Comparison of ENCODE assay signal across 20 mouse cellular contexts in genomic region chr14:71893361-71893760, GRCm38 (mm10).
A peak's percentile ranks its signal among the peaks of the same experiment; 100 is the strongest.
DNase-seq lines count a peak whose midpoint lies in the region; ATAC-seq and TF ChIP-seq lines count a peak whose summit lies in the region.
"Had no signal": no experiment of that assay in that cellular context is flagged by ENCODE, and none has a peak within 500 bp of the region (broad histone marks: within the 10 kb centered on the region; RNA-seq: fewer than 3 reads in every experiment).

No protein-coding gene starts in this region.

- H3K4me3 ChIP-seq in limb, embryonic 14.5 days (replicated peaks; ENCODE audit: low read length) = no peak overlapping the region
- no peak overlapping the region for H3K4me3 ChIP-seq in limb, embryonic 10.5 days
- no peak overlapping the region for H3K4me3 ChIP-seq in forebrain, embryonic 12.5 days (replicated peaks)
- H3K4me3 ChIP-seq: embryonic facial prominence, embryonic 15.5 days; heart, embryonic 12.5 days; limb, embryonic 13.5 days; liver, embryonic 15.5 days; midbrain, embryonic 10.5 days; neural tube, embryonic 13.5 days had no signal

- no peak for TF ChIP-seq POLR2A in limb, embryonic 14.5 days (IDR thresholded peaks at IDR 0.05; ENCODE audit: borderline replicate concordance, extremely low read depth, insufficient read depth, insufficient read length)

- DNase-seq in limb, embryonic 14.5 days (ENCODE audit: low spot score) = peak; percentile 87
- DNase-seq in limb, embryonic 10.5 days (ENCODE audit: low spot score) = no peak
- peak; percentile 50 for DNase-seq in NIH3T3 (ENCODE audit: low read depth)
- DNase-seq in embryo, embryonic 11 days = peak; percentile 72
- DNase-seq in retina, postnatal 1 day = peak; percentile 11
- no peak for DNase-seq in spleen, adult 12 weeks (ENCODE audit: low spot score)
- no peak for DNase-seq in spleen, postnatal 10 days (ENCODE audit: low spot score in 2 of 2)
- DNase-seq: cerebellum, postnatal 14 days; kidney, adult 11 months; kidney, postnatal 14 days; lung, postnatal 36 days; thymus, postnatal 36 days had no signal

- 67% methylated on average over 1 of the region's 1 CpGs for WGBS in limb, embryonic 14.5 days
- whole genome bisulfite sequencing in limb, embryonic 10.5 days = 86% methylated on average over 1 of the region's 1 CpGs
- 66% methylated on average over 1 of the region's 1 CpGs for WGBS in forebrain, embryonic 12.5 days

- no peaks in the 10 kb centered on the region for H3K27me3 ChIP-seq in limb, embryonic 14.5 days (ENCODE audit: control insufficient read depth, insufficient read depth, low read length)
- no peaks in the 10 kb centered on the region for H3K27me3 ChIP-seq in limb, embryonic 10.5 days (ENCODE audit: low read depth, poor library complexity, severe bottlenecking)
- no peaks in the 10 kb centered on the region for H3K27me3 ChIP-seq in forebrain, embryonic 12.5 days
- H3K27me3 ChIP-seq: embryonic facial prominence, embryonic 15.5 days; heart, embryonic 12.5 days; limb, embryonic 13.5 days; liver, embryonic 15.5 days; neural tube, embryonic 13.5 days had no signal

- no peaks in the 10 kb centered on the region for H3K4me1 ChIP-seq in limb, embryonic 14.5 days (ENCODE audit: control insufficient read depth, insufficient read depth, low read length)
- H3K4me1 ChIP-seq in limb, embryonic 10.5 days = 0 out of 2 replicates have a peak, but pooled peaks cover 3% of the 10 kb centered on the region
- no peaks in the 10 kb centered on the region for H3K4me1 ChIP-seq in forebrain, embryonic 12.5 days
- H3K4me1 ChIP-seq: embryonic facial prominence, embryonic 15.5 days; heart, embryonic 12.5 days; liver, embryonic 15.5 days; midbrain, embryonic 10.5 days had no signal

- H3K9ac ChIP-seq in limb, embryonic 14.5 days (ENCODE audit: low read depth, low read length, severe bottlenecking) = no peak overlapping the region
- H3K9ac ChIP-seq in forebrain, embryonic 12.5 days = no peak overlapping the region
- H3K9ac ChIP-seq: embryonic facial prominence, embryonic 15.5 days; heart, embryonic 12.5 days; limb, embryonic 13.5 days; liver, embryonic 15.5 days; neural tube, embryonic 13.5 days had no signal

- no peak overlapping the region for H3K4me2 ChIP-seq in limb, embryonic 14.5 days (replicated peaks; ENCODE audit: low read depth, low read length, severe bottlenecking)
- H3K4me2 ChIP-seq in forebrain, embryonic 12.5 days = no peak overlapping the region
- H3K4me2 ChIP-seq: embryonic facial prominence, embryonic 15.5 days; heart, embryonic 12.5 days; limb, embryonic 13.5 days; liver, embryonic 15.5 days; neural tube, embryonic 13.5 days had no signal

- no peak overlapping the region for H3K27ac ChIP-seq in limb, embryonic 14.5 days (replicated peaks; ENCODE audit: low read depth, low read length)
- no peak overlapping the region for H3K27ac ChIP-seq in limb, embryonic 10.5 days
- H3K27ac ChIP-seq in forebrain, embryonic 12.5 days = no peak overlapping the region
- H3K27ac ChIP-seq: embryonic facial prominence, embryonic 15.5 days; limb, embryonic 13.5 days; liver, embryonic 15.5 days; midbrain, embryonic 10.5 days; neural tube, embryonic 13.5 days had no signal

- no peak for ATAC-seq in limb, embryonic 14.5 days (ENCODE audit: low FRiP score, low read depth)
- no peak for ATAC-seq in forebrain, embryonic 12.5 days (ENCODE audit: low FRiP score)
- ATAC-seq: hindbrain, embryonic 16.5 days had no signal

- no peaks in the 10 kb centered on the region for H3K36me3 ChIP-seq in limb, embryonic 14.5 days (ENCODE audit: control insufficient read depth, insufficient read depth, low read length)
- H3K36me3 ChIP-seq in limb, embryonic 10.5 days = no peaks in the 10 kb centered on the region
- H3K36me3 ChIP-seq in forebrain, embryonic 12.5 days (replicated peaks) = no peaks in the 10 kb centered on the region
- H3K36me3 ChIP-seq: embryonic facial prominence, embryonic 15.5 days; heart, embryonic 12.5 days; limb, embryonic 13.5 days; liver, embryonic 15.5 days; midbrain, embryonic 10.5 days; neural tube, embryonic 13.5 days had no signal

- H3K9me3 ChIP-seq in limb, embryonic 14.5 days (ENCODE audit: control insufficient read depth, low read length) = no peaks in the 10 kb centered on the region
- no peaks in the 10 kb centered on the region for H3K9me3 ChIP-seq in limb, embryonic 10.5 days (replicated peaks)
- no peaks in the 10 kb centered on the region for H3K9me3 ChIP-seq in forebrain, embryonic 12.5 days
- H3K9me3 ChIP-seq: embryonic facial prominence, embryonic 15.5 days; heart, embryonic 12.5 days; limb, embryonic 13.5 days; liver, embryonic 15.5 days; midbrain, embryonic 10.5 days; neural tube, embryonic 13.5 days had no signal

Comparison
In these comparisons a context has a peak if more than half of its experiments do, and no peak if none do; other contexts are left out.
1. DNase-seq: peak in limb, embryonic 14.5 days (single experiment), NIH3T3 (single experiment), embryo, embryonic 11 days (single experiment) and retina, postnatal 1 day (single experiment); none in limb, embryonic 10.5 days (single experiment), spleen, adult 12 weeks (single experiment) and spleen, postnatal 10 days (0 of 2).